16 mouse cellular contexts compared by ENCODE assay signal in genomic region chr5:125073896-125074295, GRCm38 (mm10).
A peak's percentile ranks its signal among the peaks of the same experiment; 100 is the strongest.
DNase-seq lines count a peak whose midpoint lies in the region; TF ChIP-seq lines count a peak whose summit lies in the region.
"Had no signal": no experiment of that assay in that cellular context is flagged by ENCODE, and none has a peak within 500 bp of the region (broad histone marks: within the 10 kb centered on the region; RNA-seq: fewer than 3 reads in every experiment).

No protein-coding gene starts in this region.

- peaks cover 44% of the 10 kb centered on the region for H3K4me1 ChIP-seq in limb, embryonic 10.5 days

- 89% methylated on average over 8 of the region's 8 CpGs for WGBS in limb, embryonic 10.5 days

- H3K27ac ChIP-seq in layer of hippocampus, adult 2 months: peak overlapping the region; percentile 43; the same call in 1 of the 2 replicates
- H3K27ac ChIP-seq in limb, embryonic 10.5 days: 0 out of 2 replicates have a peak overlapping the region, but pooled peaks have one; percentile 27
- H3K27ac ChIP-seq: embryonic facial prominence, embryonic 13.5 days; hindbrain, embryonic 10.5 days; midbrain, embryonic 15.5 days; neural tube, embryonic 12.5 days; stomach, embryonic 15.5 days had no signal

- H3K36me3 ChIP-seq in limb, embryonic 10.5 days: peaks cover 87% of the 10 kb centered on the region

- no peak overlapping the region for H3K4me3 ChIP-seq in layer of hippocampus, adult 2 months
- no peak overlapping the region for H3K4me3 ChIP-seq in limb, embryonic 10.5 days
- H3K4me3 ChIP-seq: embryonic facial prominence, embryonic 13.5 days; hindbrain, embryonic 10.5 days; midbrain, embryonic 15.5 days; neural tube, embryonic 12.5 days; stomach, embryonic 15.5 days had no signal

- DNase-seq in adrenal gland, postnatal 14 days: peak; percentile 42
- DNase-seq in adrenal gland, adult 8-10 months: no peak
- DNase-seq in layer of hippocampus, adult 2 months (ENCODE audit: low spot score in 2 of 2): no peak
- DNase-seq in layer of hippocampus, adult 9-10 months (ENCODE audit: low spot score): no peak
- peak; percentile 77 for DNase-seq in 416B (ENCODE audit: low read depth)
- DNase-seq in limb, embryonic 10.5 days (ENCODE audit: low spot score): no peak
- DNase-seq in layer of hippocampus, adult 18-20 months (ENCODE audit: low spot score in 2 of 2): no peak
- no peak for DNase-seq in spleen, adult 12 weeks (ENCODE audit: low spot score)
- DNase-seq: cerebellum, postnatal 36 days; lung, embryonic 14.5 days; thymus, postnatal 4 days had no signal

- no peaks in the 10 kb centered on the region for H3K9me3 ChIP-seq in limb, embryonic 10.5 days (replicated peaks)
- H3K9me3 ChIP-seq: embryonic facial prominence, embryonic 13.5 days; hindbrain, embryonic 10.5 days; midbrain, embryonic 15.5 days; neural tube, embryonic 12.5 days; stomach, embryonic 15.5 days had no signal

- H3K27me3 ChIP-seq in limb, embryonic 10.5 days (ENCODE audit: low read depth, poor library complexity, severe bottlenecking): no peaks in the 10 kb centered on the region
- H3K27me3 ChIP-seq: embryonic facial prominence, embryonic 13.5 days; midbrain, embryonic 15.5 days; neural tube, embryonic 12.5 days; stomach, embryonic 15.5 days had no signal

- TF ChIP-seq CTCF in layer of hippocampus, adult 2 months (conservative IDR thresholded peaks at IDR 0.05): no peak

Comparison
In these comparisons a context has a peak if more than half of its experiments do, and no peak if none do; other contexts are left out.
1. DNase-seq: peak in adrenal gland, postnatal 14 days (single experiment) and 416B (single experiment); none in adrenal gland, adult 8-10 months (single experiment), layer of hippocampus, adult 2 months (0 of 2), layer of hippocampus, adult 9-10 months (single experiment), limb, embryonic 10.5 days (single experiment), layer of hippocampus, adult 18-20 months (0 of 2) and spleen, adult 12 weeks (single experiment).